Mouse (Mus musculus) hindbrain, postnatal 0 days (tissue): ENCODE results near the gene Lepr. TPM values are rescaled to one million over a fixed set of nuclear protein-coding genes. Genes with fewer than 3 reads are reported as not detected.
"Not testable (repeated sequence)": the region's sequence is repeated elsewhere in the genome, so short reads cannot be mapped to it uniquely, and the experiment has no call there.

Experiments used
- ATAC-seq: fragments of 200-750 bp; cut with Nextera tagmentation; 2 replicates; pipeline ENCODE4 v1.8.0; 2017; ENCODE audit warnings: mild to moderate bottlenecking, moderate TSS enrichment, moderate library complexity
- DNase-seq: peaks from one replicate; pipeline ENCODE4 v3.0.0-alpha.2; 2015; ENCODE audit warnings: low spot score
- H3K27ac ChIP-seq: fragments of 300-500 bp; sonication (generic); 2 replicates; pipeline ENCODE4 v1.5.1; 2014; ENCODE audit warnings: mild to moderate bottlenecking
- H3K27me3 ChIP-seq: fragments of 300-500 bp; sonication (generic); 2 replicates; pipeline ENCODE4 v1.6.1; 2014; ENCODE audit warnings: low read length, mixed read lengths; ENCODE audit not compliant: insufficient read depth
- H3K36me3 ChIP-seq: fragments of 300-500 bp; sonication (generic); 2 replicates; pipeline ENCODE4 v1.6.1; 2014; ENCODE audit warnings: low read length, mixed read lengths; ENCODE audit not compliant: insufficient read depth
- H3K4me1 ChIP-seq: fragments of 300-500 bp; sonication (generic); 2 replicates; pipeline ENCODE4 v1.6.1; 2014; ENCODE audit warnings: antibody characterized with exemption, low read length, mixed read lengths; ENCODE audit not compliant: insufficient read depth
- H3K4me2 ChIP-seq: fragments of 300-500 bp; sonication (generic); 2 replicates; pipeline ENCODE4 v1.6.1; 2014; ENCODE audit warnings: low read depth, mild to moderate bottlenecking, low read length, moderate library complexity, mixed read lengths
- H3K4me3 ChIP-seq: fragments of 300-500 bp; sonication (generic); 2 replicates; pipeline ENCODE4 v1.5.1; 2014; ENCODE audit warnings: low read length
- H3K9ac ChIP-seq: fragments of 300-500 bp; sonication (generic); replicated peaks from 2 replicates; pipeline ENCODE4 v1.6.1; 2014; ENCODE audit warnings: mild to moderate bottlenecking, low read length, moderate library complexity, mixed read lengths
- H3K9me3 ChIP-seq: fragments of 300-500 bp; sonication (generic); 2 replicates; pipeline ENCODE4 v1.6.1; 2016; ENCODE audit warnings: low read length, mixed read lengths
- CTCF ChIP-seq: IDR thresholded peaks from 2 replicates; pipeline ENCODE4 v1.5.1; 2016; ENCODE audit warnings: antibody characterized with exemption, control low read depth, low read depth
- WGBS: fragments of 180-500 bp; shearing (Covaris S2); extraction: QIAGEN DNeasy Blood & Tissue Kit; methylation state at CpG from one replicate; pipeline ENCODE4 v1.1.7; 2014; 5-methylcytosine and 5-hydroxymethylcytosine counted together
- polyA plus RNA-seq: library from polyadenylated mRNA; unstranded; fragments of >200 nt; fragmentation: Nextera tagmentation; extraction: Ambion mirVana; gene quantifications from 2 replicates; pipeline ENCODE4 v1.2.1, GENCODE M21; 2015
- total RNA-seq: library from RNA; depleted of rRNA; stranded (reverse); fragments of >200 nt; gene quantifications from 2 replicates; pipeline ENCODE4 v1.2.3, GENCODE M21; 2014; rRNA removed

The Lepr gene
- total and polyA plus RNA-seq, 2 experiments from 2014 or later: 3.8 to 6.6 TPM

- WGBS: 82% methylated on average over 5 of the region's 5 CpGs
- no peak for TF ChIP-seq CTCF
- Histone ChIP-seq H3K9ac (no peak overlapping the region), H3K27ac (no peak overlapping the region), H3K4me1 (no peaks in the 10 kb centered on the region), H3K9me3 (no peaks in the 10 kb centered on the region), H3K4me2 (no peak overlapping the region), H3K36me3 (no peaks in the 10 kb centered on the region), H3K4me3 (no peak overlapping the region), H3K27me3 (no peaks in the 10 kb centered on the region)
- DNase-seq (no peak), ATAC-seq (no peak)
Observed at GRCm38 (mm10) chr4:101760490-101760889, 43.3 kb downstream of the Lepr start.

DNA sequence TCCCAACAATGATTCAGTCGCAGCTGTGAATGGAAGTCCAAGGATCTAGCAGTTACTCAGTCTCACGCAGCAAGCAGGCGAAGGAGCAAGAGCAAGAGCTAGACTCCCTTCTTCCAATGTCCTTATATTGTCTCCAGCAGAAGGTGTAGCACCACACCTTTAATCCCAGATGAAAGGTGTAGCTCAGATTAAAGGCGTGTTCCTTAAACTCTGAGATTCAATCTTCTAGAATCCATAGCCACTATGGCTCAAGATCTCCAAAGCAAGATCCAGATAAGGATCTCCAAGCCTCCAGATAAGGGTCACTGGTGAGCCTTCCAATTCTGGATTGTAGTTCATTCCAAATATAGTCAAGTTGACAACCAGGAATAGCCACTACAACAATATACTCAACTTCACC, 126.7 kb downstream of the Lepr start, which contains the start of gene B020004J07Rik:
TSS of gene B020004J07Rik (minus strand) at position 101 of the 400 bp plus-strand sequence.
- H3K9ac ChIP-seq, ATAC-seq, H3K27ac ChIP-seq, DNase-seq, H3K36me3 ChIP-seq, H3K4me3 ChIP-seq, H3K9me3 ChIP-seq, H3K4me1 ChIP-seq, H3K27me3 ChIP-seq, H3K4me2 ChIP-seq: not testable (repeated sequence)
- 87% methylated on average over 3 of the region's 4 CpGs for WGBS

- Histone ChIP-seq H3K27me3 (no peaks in the 10 kb centered on the region), H3K4me3 (no peak overlapping the region), H3K36me3 (no peaks in the 10 kb centered on the region), H3K27ac (no peak overlapping the region), H3K4me1 (no peaks in the 10 kb centered on the region), H3K4me2 (no peak overlapping the region), H3K9ac (no peak overlapping the region), H3K9me3 (peaks cover 4% of the 10 kb centered on the region; the same call in 1 of the 2 replicates)
- ATAC-seq: no peak
- 64% methylated on average over 2 of the region's 2 CpGs for whole genome bisulfite sequencing
- no peak for TF ChIP-seq CTCF
- no peak for DNase-seq
Observed at GRCm38 (mm10) chr4:101850908-101851307, 133.7 kb downstream of the Lepr start.

DNA sequence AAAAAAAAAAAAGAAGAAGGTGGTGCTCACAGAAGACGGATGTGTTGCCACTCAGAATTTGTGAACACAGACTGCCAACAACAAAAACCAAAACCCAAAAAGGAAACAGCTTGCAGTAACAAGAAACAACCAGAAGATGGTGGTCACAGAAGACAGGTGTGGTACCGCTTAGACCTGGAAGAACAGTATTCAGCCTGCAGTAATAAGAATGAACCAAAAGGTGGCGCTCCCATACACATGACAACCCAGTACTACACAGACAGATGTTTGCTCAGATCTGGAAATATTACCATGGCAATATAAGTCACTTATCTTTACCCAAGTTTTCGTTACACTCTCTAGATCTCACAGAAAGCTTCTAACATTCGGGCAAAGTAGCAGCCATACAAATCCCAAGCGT, 143.7 kb downstream of the Lepr start:
- Histone ChIP-seq H3K27me3 (no peaks in the 10 kb centered on the region), H3K27ac (no peak overlapping the region), H3K9me3 (no peaks in the 10 kb centered on the region), H3K4me3 (no peak overlapping the region), H3K36me3 (no peaks in the 10 kb centered on the region), H3K4me1 (no peaks in the 10 kb centered on the region), H3K9ac (no peak overlapping the region), H3K4me2 (no peak overlapping the region)
- DNase-seq (peak; percentile 70), ATAC-seq (peak; percentile 78)
- TF ChIP-seq CTCF: peak; percentile 74
- WGBS: 42% methylated on average over 6 of the region's 6 CpGs

- no peak for DNase-seq
- Histone ChIP-seq H3K27ac (no peak overlapping the region), H3K4me2 (no peak overlapping the region), H3K9me3 (no peaks in the 10 kb centered on the region), H3K4me3 (no peak overlapping the region), H3K36me3 (no peaks in the 10 kb centered on the region), H3K4me1 (no peaks in the 10 kb centered on the region), H3K27me3 (no peaks in the 10 kb centered on the region), H3K9ac (no peak overlapping the region)
- TF ChIP-seq CTCF: no peak
- WGBS: 92% methylated on average over 6 of the region's 6 CpGs
- ATAC-seq: no peak
Observed at GRCm38 (mm10) chr4:101862289-101862688, 145.1 kb downstream of the Lepr start.

Other genes starting within 250 kb of the Lepr start
- gene Dnajc6, start 220.8 kb upstream of the Lepr start, total RNA-seq: 205 and 216 TPM in 2 replicates
- gene Dnajc6, start 220.8 kb upstream of the Lepr start, polyA plus RNA-seq: 56.5 and 60.9 TPM in 2 replicates
- 53.1 and 58.0 TPM in 2 replicates for gene Leprot, start 69.7 kb upstream of the Lepr start, total RNA-seq
- 78.7 and 79.1 TPM in 2 replicates for gene Leprot, start 69.7 kb upstream of the Lepr start, polyA plus RNA-seq
- gene B020004J07Rik, start 126.6 kb downstream of the Lepr start, total RNA-seq: not detected in 2 replicates
- gene B020004J07Rik, start 126.6 kb downstream of the Lepr start, polyA plus RNA-seq: not detected in 2 replicates
- gene C130073F10Rik, start 176.4 kb downstream of the Lepr start, total RNA-seq: not detected in 2 replicates
- not detected in 2 replicates for gene C130073F10Rik, start 176.4 kb downstream of the Lepr start, polyA plus RNA-seq
- not detected in 2 replicates for gene Gm12800, start 191.7 kb downstream of the Lepr start, total RNA-seq
- not detected in 2 replicates for gene Gm12800, start 191.7 kb downstream of the Lepr start, polyA plus RNA-seq
- not detected in 2 replicates for gene Gm12794, start 223.0 kb downstream of the Lepr start, total RNA-seq
- not detected in 2 replicates for gene Gm12794, start 223.0 kb downstream of the Lepr start, polyA plus RNA-seq